Mouse (Mus musculus) testis, adult 2 months (tissue): ENCODE measurements around the gene Plekha7.

ENCODE experiments used
- CTCF ChIP-seq: fragments of 200-500 bp; IDR thresholded peaks from 2 replicates; pipeline ENCODE4 v1.5.1; 2012; ENCODE audit warnings: low read depth, mild to moderate bottlenecking, inconsistent platforms, low read length, moderate library complexity; ENCODE audit not compliant: control insufficient read depth, insufficient read depth, insufficient replicate concordance
- POLR2A ChIP-seq: fragments of 200-500 bp; IDR thresholded peaks from 2 replicates; pipeline ENCODE4 v1.6.1; 2012; ENCODE audit warnings: low read depth, mild to moderate bottlenecking, inconsistent platforms, low read length, moderate library complexity; ENCODE audit not compliant: control insufficient read depth

DNA sequence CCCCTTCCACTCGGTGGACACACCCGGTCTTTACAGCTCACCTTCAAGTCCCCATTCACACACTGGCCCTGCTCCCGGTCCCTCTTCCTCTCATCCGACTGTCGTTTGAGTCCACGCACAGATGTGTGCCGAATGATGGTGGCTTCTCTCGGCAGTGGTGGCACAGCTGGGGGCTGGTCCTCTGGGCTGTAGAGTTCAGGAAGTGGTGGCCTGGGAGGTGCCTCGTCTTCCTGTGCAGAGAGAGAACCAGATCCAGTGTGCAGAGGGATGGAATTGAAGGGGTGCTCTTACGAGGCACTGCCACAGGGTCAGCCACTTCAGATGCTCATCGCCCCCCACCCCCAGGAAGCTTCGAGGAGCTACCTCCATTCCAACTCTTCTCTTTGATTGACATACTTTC lies 171.0 kb downstream of the Plekha7 start:
- no peak for TF ChIP-seq CTCF
- no peak for TF ChIP-seq POLR2A
